Mouse (Mus musculus) ES-Bruce4 (cell line): ENCODE measurements at regions not wholly inside any gene's neighbourhood (a gene's known extent, or its start where the extent isn't known, plus 50 kb on each side); places are given as distances from the start of the nearest gene placed in this dataset.

ENCODE experiments used
- CTCF ChIP-seq: IDR thresholded peaks from one replicate; pipeline ENCODE4 v1.8.1; 2011; ENCODE audit warnings: low read depth, low read length
- EP300 ChIP-seq: IDR thresholded peaks from 2 replicates; pipeline ENCODE4 v1.6.1; 2011; ENCODE audit warnings: low read depth, low read length; ENCODE audit not compliant: insufficient read depth
- POLR2A ChIP-seq: IDR thresholded peaks from one replicate; pipeline ENCODE4 v1.8.1; 2011; ENCODE audit warnings: low read length; ENCODE audit not compliant: insufficient read depth

GRCm38 (mm10) chr15:61210161-61210560 lies 287.3 kb upstream of the A1bg start:
- TF ChIP-seq CTCF (no peak), POLR2A (no peak), EP300 (no peak)
